Mouse (Mus musculus): ENCODE measurements at regions not wholly inside any gene's neighbourhood (a gene's known extent, or its start where the extent isn't known, plus 50 kb on each side); places are given as distances from the start of the nearest gene placed in this dataset.

DNA sequence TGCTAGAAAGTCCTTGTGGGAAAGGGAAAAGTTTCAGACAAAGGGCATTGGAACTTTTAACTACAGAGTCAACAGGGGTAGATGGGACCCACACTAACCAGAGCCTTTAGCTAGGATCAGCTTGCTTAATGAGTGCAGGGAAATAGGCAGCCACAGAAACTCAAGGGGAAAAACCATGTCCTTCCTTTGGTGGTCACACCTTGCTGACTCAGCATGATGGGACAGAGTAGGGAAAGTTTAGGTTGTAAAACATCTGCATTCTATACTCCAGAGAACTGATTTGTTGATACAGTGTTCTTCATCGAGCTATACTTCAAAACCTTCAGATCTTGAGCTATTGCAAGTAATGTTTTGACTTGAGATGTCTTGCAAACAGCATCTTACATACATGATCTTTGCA, 365.9 kb upstream of the Mmadhc start:
- TF ChIP-seq CTCF (IDR thresholded peaks at IDR 0.05; ENCODE audit: borderline replicate concordance, extremely low read depth, insufficient read depth, insufficient read length) (no peak), POLR2A (IDR thresholded peaks at IDR 0.05; ENCODE audit: borderline replicate concordance, extremely low read depth, insufficient read depth, insufficient read length, poor library complexity, severe bottlenecking) (no peak)

Measured in brain, embryonic 14.5 days (tissue).